Mouse (Mus musculus) spleen, adult 18-20 months (tissue): ENCODE results near the gene Plekhh2.

Experiments used
- DNase-seq, 2 experiments: peaks; one replicate each; pipeline ENCODE4 v3.0.0; 2022; ENCODE audit warnings: mixed read lengths in 2 of 2

Gene Plekhh2

GRCm38 (mm10) chr17:84511682-84512515 lies at the start of gene Plekhh2:
Gene Plekhh2, plus strand, starts transcription at chr17:84511895.
- DNase-seq: peak; percentile 19 to 28

DNA sequence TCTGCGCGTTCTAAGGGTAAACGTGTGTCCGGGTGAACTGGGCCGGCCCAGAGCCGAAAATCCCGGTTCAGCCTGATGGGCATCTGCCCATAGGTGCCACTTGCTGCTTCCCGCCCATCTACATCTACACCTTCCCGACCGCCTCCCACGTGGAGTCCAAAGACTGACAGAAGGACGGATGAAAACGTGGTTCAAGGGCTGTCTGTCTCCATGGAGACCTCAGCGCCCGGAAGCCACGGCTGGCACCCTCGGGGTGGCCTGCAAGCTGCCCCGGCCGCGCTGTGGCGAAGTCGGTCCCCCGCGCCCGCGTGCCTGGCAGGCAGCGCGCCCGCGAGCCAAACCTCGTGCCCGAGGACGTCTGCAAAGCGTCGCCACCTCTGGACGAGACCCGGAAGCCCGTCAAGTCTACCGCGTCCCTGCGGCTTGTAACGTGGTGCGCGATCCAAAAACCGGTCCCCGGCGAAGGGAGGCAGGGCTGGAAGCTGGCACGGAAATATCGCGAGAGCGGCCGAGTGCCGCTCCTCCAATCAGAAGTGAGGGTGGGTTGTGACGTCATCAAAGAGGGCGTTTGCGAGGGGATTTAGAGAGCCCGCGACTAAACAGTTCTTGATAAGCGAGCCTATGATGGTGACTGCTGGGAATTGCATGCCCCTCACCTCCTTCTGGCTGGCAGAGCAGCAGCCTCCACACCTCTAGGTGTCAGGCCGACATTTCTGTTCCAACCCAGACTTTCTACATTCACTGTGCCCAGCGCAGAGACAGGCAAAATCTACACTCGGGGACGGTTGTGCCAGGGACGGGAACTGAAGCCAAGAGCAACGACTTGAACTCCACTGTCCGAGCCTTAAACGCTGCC lies 45.7 kb upstream of the Plekhh2 start, which contains the start of gene Thada:
Gene Thada, minus strand, starts transcription at position 453 of the 856 bp plus-strand sequence.
- peak; percentile 94 to 97 for DNase-seq

- no peak for DNase-seq
These were observed 37.4 kb upstream of the Plekhh2 start for GRCm38 (mm10) chr17:84474312-84474711.

DNA sequence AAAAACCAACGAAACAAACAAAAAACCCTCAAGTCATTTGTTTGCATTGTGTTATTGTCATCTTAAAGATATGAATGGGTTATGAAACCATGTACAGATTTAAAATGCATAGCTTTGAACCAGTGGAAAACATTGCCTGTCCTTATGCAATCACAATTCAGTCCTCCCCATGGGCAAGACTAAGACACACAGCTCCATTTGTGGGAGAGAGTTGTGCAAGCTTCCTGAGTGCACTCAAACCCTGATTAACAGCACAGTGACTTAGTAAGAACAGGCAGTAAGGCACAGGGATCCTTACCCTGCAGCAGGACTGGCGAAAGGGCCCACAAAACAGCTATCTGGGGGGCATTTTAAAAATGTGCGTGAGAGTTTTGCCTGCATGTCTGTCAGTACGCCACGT lies 34.5 kb upstream of the Plekhh2 start:
- DNase-seq: no peak

GRCm38 (mm10) chr17:84478276-84478675 lies 33.4 kb upstream of the Plekhh2 start:
- no peak for DNase-seq

DNA sequence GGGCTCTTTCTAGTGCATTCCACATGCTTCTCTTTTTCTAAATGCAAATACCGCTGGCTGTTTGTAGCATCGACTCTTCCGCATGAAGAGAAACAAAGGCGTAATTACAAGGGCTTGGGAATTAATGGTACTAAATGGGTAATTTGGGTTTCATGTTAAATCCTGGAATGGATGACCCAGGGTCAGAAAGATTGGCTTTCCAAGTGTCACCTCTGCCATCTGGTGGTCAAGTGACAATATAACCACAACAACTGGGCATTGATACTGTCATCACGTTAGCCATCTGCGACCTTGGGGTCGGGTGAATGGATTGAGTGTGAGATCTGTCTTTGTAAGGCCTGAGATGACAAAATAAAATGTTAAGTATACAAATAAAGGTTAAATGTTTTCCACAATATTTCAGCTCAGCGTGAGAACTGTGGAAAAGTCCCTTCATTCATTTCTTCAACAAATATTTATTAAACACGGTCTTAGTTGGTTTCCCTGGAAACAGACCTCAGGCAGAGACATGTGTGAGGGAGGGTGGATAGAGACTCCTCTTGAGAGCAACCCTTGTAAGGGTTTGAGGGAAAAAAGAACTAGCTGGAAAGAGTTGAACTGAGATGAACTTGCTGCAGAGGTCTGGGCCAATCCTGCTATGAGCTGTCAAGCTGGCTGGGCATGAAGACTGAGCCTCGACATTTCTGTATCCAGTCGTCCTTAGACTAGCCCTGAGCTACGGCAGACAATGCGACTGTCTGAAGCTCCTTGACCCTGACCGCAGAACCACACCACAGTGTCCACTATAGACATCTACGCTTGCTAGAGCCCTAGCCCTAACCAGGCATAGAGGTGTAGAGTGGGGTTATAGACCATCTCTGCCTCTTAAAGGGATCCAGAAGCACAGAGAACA lies 31.0 kb upstream of the Plekhh2 start:
- no peak for DNase-seq

- DNase-seq: no peak
These were observed 28.9 kb upstream of the Plekhh2 start for GRCm38 (mm10) chr17:84482831-84483230.

DNA sequence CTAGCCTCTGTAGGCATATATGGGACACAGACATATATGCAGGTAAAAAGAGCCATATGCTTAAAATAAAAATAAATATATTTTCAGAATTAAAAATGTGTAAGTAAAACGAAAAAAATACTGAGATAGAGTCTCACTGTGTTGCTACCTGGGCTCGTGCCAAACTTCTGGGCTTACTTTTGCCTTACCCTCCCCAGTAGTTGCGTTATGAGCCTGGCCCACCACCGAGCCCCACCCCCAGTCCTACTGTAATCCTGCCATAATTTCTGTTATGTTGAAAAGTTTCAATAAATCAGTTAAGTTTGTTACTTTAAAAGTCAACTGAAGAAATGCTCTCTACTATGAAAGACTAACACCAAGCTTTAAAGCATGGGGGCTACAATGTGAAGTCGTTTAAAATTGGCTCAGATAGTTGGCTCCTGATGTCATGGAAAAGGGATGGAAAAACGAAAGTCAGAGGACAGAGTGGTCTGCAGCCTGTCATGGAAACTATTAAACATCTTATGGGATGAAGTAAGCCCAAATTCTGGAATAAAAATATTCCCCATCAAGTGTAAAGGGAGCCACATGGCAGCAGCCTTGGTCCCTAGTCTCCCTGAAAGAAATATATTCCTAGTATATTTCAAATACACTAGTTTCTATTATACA lies 27.9 kb upstream of the Plekhh2 start:
- no peak for DNase-seq

GRCm38 (mm10) chr17:84487415-84487814 lies 24.3 kb upstream of the Plekhh2 start:
- no peak for DNase-seq

GRCm38 (mm10) chr17:84492255-84492880 lies 19.3 kb upstream of the Plekhh2 start:
- no peak for DNase-seq

DNA sequence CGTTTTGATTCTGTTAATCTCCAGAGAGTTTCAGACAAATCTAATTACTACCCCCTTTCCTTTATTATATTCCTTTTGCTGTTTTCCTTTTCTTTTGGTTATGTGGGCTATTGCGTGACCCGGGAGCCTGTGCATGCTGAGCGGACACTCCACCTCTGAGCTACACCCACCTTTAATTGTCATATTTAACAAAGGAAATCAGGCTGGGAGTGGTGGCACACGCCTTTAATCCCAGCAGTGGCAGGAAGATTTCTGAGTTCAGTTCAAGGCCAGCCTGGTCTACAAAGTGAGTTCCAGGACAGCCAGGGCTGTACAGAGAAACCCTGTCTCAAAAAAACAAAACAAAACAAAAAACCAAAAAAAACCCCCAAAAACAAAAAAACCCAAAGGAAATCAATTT lies 14.7 kb upstream of the Plekhh2 start:
- DNase-seq: no peak

GRCm38 (mm10) chr17:84497559-84497958 lies 14.1 kb upstream of the Plekhh2 start:
- no peak for DNase-seq

DNA sequence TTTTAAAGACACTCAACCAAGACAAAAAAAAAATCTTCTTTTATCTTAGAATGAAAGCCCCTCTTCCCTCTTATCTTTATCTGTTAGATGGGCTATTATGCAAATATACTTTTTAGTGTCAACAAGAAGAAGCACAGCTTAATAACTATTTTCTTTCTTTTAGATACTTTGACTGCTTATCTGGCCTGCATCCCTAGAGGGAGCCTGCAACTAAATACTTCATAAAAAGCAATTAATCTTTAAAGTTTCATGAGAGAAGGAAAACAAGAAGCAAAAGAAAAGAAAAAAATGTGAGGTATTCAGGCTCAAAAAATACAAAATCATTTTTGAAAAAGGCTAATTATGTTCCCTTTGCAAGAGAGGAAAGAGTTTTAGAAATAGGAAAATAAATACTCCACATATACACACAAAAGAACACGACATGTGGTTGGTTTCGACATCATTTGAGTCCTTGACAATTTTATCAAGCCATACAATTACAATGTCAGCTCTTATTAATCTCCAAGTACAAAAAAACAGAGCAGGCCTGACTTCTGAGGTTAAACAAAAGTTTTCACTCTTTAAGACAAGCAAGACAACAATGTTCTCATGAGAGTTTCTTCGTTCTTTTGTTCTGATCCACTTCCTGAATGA lies 13.6 kb upstream of the Plekhh2 start:
- DNase-seq: no peak

DNA sequence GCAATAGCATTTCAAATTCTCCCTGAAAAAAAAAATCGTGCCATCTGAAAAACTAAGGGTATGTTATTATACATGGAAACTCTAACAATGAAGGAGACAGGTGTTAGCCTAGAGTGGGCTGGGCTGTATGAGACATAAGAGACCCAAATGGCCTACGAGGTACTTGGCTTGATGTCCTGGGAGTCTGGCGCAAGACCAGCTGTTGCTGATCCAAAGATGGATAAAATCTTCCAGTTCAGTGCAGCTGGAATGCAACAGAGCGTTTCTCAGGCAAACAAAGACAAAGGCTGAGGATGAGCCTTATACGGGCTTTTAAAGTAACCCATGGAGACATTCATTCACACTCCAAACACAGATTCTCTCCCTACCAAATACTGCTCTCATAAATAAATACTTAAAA lies 13.1 kb upstream of the Plekhh2 start:
- no peak for DNase-seq

DNA sequence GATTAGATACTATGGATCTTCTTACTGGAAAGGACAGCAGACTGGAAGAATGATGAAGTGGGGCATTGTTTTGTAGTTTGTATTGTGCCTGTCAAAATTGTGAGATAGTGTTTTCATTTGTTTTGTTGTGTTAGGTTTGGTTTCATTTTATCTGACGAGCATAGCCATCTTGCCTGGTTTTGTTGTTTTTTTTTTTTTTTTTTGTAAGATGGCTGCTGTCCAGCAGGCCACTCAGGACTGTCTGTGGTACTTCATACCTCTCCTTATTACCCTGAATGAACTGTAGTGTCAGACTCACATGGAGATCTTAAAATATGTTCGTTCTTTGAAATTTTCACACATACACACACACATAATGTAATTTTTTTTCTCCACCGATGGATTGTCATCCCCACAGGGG lies 9.4 kb upstream of the Plekhh2 start:
- DNase-seq: no peak

DNA sequence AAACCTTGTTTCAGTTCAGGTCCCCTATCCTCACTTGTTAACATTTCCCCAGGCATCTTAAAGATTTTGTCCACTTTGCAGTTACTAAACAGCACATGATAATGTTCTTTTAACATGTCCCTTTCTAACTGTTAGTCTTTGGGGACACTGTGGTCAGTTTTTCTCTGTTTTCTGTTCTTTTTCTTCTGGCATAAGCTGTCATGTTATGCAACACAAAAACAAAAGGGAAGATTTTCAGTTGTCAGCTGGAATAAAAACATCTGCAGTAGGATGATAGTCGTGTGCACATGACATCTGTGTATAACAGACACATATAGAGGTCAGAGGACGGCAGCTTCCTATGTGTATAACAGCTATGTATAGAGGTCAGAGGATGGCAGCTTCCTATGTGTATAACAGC lies 5.8 kb upstream of the Plekhh2 start:
- no peak for DNase-seq

GRCm38 (mm10) chr17:84508736-84509135 lies 3.0 kb upstream of the Plekhh2 start:
- DNase-seq: no peak

DNA sequence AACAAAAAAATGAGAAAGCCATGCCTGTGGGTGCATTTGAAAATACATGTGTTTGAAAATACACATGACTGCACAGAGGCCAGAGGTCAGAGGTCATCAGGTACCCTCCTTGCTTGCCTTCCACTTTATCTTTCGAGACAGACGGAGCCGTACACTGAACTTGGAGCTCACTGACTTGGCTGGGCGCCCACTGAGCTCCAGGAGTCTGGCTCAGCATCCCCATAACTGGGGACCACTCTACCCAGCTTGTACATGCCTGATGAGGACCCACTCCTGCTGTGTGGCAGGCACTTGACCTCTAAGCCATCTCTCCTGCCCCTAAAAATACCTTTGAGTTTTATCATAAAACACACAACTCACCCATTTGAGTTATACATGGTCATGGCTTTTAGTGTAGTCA lies 2.5 kb upstream of the Plekhh2 start:
- no peak for DNase-seq

GRCm38 (mm10) chr17:84510355-84510754 lies 1.3 kb upstream of the Plekhh2 start:
- no peak for DNase-seq

DNA sequence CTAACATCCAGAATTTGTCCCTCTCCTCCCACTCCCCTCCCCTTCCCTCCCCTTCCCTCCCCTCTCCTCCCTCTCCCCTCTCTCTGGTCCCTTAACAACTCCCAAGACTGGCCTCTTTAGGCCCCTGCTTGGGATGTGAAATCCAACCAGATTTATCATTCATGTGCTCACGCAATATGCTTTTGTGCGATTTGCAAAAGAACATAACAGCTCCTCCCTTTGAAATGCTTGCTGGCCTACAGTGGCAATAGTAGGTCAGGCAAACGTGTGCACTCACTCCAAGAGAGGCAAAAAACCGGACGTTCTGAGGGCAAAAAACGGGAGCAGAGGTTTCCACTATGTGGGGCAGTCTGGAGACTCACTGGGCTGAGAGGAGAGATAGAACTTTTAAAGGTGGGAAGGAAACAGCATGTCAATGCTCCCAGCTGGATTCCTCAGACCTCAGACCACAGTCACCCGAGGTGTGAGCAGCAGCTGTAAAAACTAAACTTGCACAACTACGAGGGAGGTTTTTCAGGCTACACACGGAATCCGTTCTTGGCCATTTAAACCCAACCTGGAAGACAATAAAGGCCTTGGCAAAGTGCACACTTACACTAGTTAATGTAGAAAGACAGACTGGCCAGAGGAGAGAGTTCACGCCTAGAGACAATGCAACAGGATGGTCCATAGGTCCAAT lies 595 bp upstream of the Plekhh2 start:
- DNase-seq: no peak
